Mouse (Mus musculus): Measurements from ENCODE around the gene Chst12. TPM values are rescaled to one million over a fixed set of nuclear protein-coding genes. Genes with fewer than 3 reads are reported as not detected.

The Chst12 gene
- polyA plus RNA-seq, 1 experiment from 2014 or later: 14.0 TPM

DNA sequence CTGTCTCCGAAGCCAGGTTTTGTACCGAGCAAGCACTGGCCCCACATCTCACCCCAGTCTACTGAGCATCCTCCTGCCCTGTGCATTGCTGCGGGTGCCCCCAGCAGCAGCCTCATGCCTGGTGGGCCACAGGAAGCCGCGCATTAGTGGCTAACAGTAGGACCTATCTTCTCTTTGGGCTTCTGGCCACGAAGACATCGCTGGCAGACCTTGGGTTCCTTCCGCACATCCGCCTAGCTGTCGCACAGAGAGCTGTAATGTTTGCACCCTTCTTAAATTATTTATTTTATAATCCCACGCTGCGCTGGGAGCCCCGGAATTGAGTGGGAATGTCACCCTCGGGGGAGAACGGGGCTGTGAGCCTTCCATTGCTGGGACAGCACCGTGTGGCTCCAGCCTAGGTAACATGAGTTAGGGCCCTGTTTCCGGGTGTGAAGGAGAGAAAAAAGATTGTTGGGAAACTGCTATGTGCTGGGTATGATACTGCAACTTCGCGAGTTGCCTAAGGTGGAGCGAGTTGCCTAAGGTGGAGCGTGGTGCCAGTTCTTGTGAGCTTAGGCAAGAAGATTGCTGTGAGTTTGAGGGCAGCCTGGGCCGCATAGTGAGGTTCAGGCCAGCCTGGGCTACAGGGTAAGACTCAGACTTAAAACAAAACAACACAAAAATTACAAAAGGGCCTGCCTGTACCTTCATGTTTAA lies 895 bp downstream of the Chst12 start:
- no peak for DNase-seq (ENCODE audit: extremely low spot score, low spot score)
- peaks cover 80% of the 10 kb centered on the region for H3K4me1 ChIP-seq
- H3K27ac ChIP-seq: peak overlapping the region; percentile 89
- no peaks in the 10 kb centered on the region for H3K9me3 ChIP-seq
- H3K36me3 ChIP-seq (replicated peaks): no peaks in the 10 kb centered on the region
- WGBS: 46% methylated on average over 22 of the region's 22 CpGs
- peak overlapping the region; percentile 71 for H3K4me3 ChIP-seq
- H3K27me3 ChIP-seq (ENCODE audit: poor library complexity, severe bottlenecking): peaks cover 14% of the 10 kb centered on the region

DNA sequence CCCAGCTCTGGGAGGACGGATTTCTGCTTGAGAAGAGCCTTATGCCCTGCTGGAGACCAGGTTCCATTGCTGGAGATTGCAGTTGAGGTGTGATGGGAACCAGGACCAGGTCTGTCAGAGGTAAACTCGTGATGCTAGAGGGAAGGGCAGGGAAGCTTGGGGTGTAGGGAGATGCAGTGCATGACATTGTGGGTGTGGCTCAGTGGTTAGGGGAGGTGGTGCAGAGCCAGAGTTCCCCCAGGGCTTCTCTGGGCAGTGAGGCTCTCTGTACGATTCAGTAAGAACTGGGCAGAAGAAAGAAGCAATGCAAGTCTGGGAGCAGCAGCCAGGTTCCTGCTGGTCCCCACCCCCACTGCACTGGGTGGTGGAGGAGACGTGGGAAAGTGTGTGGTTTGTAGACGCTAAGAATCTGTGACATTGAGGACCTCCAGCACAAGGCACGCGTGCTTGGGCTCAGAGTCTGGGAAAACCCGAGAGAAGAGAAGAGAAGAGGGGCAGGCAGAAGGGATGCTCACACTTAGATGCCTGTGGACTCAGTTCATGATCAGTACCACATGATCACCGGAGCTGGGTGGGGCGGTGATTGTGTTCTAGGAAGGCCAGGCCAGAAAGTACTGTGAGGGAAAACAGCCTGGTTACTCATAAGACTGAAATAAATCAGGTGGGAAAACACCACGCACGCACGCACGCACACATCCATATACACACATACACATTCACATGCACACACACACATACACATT lies 2.3 kb downstream of the Chst12 start:
- Histone ChIP-seq H3K4me3 (no peak overlapping the region), H3K36me3 (replicated peaks) (peaks cover 6% of the 10 kb centered on the region; the same call in 1 of the 2 replicates), H3K9me3 (no peaks in the 10 kb centered on the region), H3K27me3 (ENCODE audit: poor library complexity, severe bottlenecking) (peaks cover 14% of the 10 kb centered on the region), H3K4me1 (peaks cover 72% of the 10 kb centered on the region), H3K27ac (no peak overlapping the region)
- 92% methylated on average over 14 of the region's 14 CpGs for WGBS
- no peak for DNase-seq (ENCODE audit: extremely low spot score, low spot score)

DNA sequence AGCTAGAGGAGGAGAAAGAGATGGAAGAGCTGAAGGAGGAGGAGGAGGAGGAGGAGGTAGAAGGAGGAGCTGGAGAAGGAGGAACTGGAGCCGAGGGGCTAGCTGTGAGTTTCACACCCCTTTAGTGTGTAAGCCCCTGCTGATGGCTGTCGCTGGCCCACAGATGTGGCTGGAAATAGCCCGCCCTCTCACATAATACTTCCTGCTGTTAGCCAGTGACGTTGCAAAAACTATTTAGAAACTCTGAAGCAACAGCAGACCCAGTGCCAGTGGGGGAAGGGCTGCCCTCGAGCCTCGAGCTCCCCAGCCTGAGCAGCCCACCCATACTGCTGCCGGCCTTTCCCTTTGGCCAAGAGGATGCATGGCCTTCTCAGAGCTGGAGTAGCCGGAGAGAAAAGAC lies 3.3 kb downstream of the Chst12 start:
- Histone ChIP-seq H3K4me3 (no peak overlapping the region), H3K27ac (peak overlapping the region; percentile 40; the same call in 1 of the 2 replicates), H3K27me3 (ENCODE audit: poor library complexity, severe bottlenecking) (peaks cover 8% of the 10 kb centered on the region), H3K36me3 (replicated peaks) (peaks cover 6% of the 10 kb centered on the region; the same call in 1 of the 2 replicates), H3K9me3 (no peaks in the 10 kb centered on the region), H3K4me1 (peaks cover 65% of the 10 kb centered on the region)
- 58% methylated on average over 8 of the region's 8 CpGs for WGBS
- no peak for DNase-seq (ENCODE audit: extremely low spot score, low spot score)

DNA sequence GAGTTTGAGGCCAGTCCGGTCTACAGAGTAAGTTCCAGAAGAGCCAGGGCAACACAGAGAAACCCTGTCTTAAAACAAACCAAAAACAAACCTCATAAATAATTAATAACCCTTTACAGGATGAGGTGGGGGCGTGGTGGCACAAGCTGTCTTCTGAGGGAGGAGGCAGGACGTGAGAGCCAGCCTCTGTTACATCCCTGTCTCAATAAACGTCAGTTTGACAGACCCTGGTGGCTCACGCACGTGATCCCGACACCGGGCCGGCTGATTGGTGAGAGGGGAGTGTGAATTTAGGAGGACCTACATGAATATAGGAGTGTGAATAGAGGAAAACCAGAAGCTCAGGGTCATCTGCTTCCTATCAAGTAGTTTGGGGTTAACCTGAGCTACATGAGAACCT lies 3.9 kb downstream of the Chst12 start:
- Histone ChIP-seq H3K27me3 (ENCODE audit: poor library complexity, severe bottlenecking) (peaks cover 5% of the 10 kb centered on the region), H3K27ac (peak overlapping the region; percentile 40; the same call in 1 of the 2 replicates), H3K4me1 (peaks cover 70% of the 10 kb centered on the region), H3K36me3 (replicated peaks) (peaks cover 6% of the 10 kb centered on the region; the same call in 1 of the 2 replicates), H3K4me3 (no peak overlapping the region), H3K9me3 (no peaks in the 10 kb centered on the region)
- no peak for DNase-seq (ENCODE audit: extremely low spot score, low spot score)
- 70% methylated on average over 9 of the region's 9 CpGs for WGBS

DNA sequence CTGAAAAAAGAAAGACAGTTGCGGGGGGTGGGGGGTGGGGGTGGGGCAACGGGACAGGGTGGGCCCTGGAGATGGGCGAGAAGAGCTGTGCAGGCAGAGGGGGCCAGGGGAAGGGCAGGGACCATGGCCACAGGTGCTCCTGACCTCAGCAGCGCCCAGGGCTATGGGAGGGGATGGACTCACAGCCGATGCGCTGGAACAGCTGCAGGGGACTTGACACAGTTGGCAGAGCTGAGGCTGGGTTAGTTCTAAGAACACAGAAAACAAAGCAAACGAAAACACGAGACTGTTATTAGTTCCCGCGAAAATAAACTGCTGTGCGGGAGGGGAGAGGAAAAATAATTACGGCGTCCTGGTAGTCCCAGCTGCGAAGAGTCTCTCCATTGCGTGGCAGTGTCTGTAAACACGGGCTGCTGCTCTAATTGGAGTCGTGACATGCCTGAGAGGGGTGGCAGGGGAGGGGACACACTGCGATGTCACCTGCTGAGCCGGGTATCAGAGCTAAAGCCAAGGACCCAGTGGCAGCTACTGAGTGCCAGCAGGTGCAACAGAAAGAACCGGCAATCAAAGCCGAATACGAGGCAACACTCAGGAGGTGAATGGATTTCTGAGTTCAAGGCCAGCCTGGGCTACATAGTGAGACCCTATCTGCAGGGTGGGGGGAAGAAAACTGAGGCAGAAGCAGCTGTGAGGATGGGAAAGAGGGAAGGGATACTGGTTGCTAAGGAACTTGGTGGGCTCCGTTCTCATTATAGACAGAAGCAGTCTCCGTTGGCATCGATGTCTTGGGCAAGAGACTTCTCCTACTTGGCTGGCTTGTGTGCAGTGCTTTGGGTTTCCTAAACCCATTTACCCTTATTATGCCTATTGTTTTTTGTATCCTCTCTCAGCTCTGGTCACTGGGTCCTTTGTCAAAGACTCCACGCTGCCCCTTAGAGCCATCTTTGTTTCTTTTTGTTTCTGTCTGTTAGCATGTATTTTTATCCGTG lies 5.0 kb downstream of the Chst12 start:
- Histone ChIP-seq H3K9me3 (no peaks in the 10 kb centered on the region), H3K36me3 (replicated peaks) (peaks cover 6% of the 10 kb centered on the region; the same call in 1 of the 2 replicates), H3K27ac (peak overlapping the region; percentile 72), H3K4me1 (peaks cover 70% of the 10 kb centered on the region), H3K27me3 (ENCODE audit: poor library complexity, severe bottlenecking) (no peaks in the 10 kb centered on the region), H3K4me3 (no peak overlapping the region)
- whole genome bisulfite sequencing: 70% methylated on average over 27 of the region's 27 CpGs
- no peak for DNase-seq (ENCODE audit: extremely low spot score, low spot score)

DNA sequence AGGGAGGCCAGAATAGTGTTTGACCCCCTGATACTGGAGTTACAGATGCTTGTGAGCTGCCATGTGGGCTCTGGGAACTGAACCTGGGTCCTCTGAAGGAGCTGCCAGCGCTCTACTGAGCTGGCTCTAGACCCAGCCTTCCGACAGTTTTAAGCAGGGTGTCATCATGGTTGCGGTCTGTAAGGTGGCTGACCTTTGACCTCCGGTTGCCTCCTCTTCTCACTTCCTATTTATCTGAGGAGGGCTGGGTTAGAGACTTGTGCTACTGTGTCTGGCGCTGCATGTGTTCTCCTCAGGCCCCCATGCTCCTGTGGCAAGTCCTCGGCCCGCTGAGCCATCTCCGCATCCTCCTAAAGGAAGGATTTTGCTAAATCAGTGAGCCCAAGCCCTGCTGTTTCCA lies 8.6 kb downstream of the Chst12 start:
- Histone ChIP-seq H3K36me3 (replicated peaks) (peaks cover 6% of the 10 kb centered on the region; the same call in 1 of the 2 replicates), H3K27me3 (ENCODE audit: poor library complexity, severe bottlenecking) (no peaks in the 10 kb centered on the region), H3K27ac (peak overlapping the region; percentile 35; the same call in 1 of the 2 replicates), H3K9me3 (no peaks in the 10 kb centered on the region), H3K4me3 (no peak overlapping the region), H3K4me1 (peaks cover 61% of the 10 kb centered on the region)
- WGBS: 82% methylated on average over 8 of the region's 8 CpGs
- DNase-seq (ENCODE audit: extremely low spot score, low spot score): no peak

DNA sequence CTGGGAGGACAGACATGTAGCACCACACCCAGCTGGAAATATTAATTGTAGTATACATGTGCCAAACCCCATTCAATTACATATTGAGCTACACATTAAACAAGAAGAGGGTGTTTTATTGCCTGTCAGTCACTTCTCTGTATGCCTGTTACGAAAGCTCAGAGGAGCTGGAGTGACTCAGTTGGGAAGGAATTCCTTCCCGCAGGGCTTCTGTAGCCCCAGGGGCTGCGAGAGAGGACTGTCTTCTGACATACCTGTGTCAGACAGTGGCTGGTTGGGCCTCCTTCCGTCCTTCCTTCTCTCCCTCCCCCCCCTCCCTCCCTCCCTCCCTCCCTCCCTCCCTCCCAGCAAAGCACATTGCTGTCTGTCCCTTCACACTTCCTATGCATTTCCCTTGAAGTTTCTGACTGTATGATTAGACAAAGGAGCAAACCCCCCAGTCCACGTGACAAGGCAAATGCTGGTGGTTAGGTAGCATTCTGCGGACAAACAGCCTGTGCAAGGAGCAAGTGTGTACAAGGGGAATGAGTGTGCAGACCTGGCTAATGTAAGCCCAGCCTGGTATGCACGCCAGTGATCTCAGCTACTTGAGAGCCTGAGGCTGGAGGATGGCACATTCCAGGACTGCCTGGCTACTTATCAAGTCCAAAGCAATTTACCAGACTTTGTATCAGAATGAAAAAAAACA lies 9.6 kb downstream of the Chst12 start:
- 64% methylated on average over 7 of the region's 7 CpGs for WGBS
- H3K36me3 ChIP-seq (replicated peaks): peaks cover 8% of the 10 kb centered on the region; the same call in 1 of the 2 replicates
- no peaks in the 10 kb centered on the region for H3K27me3 ChIP-seq (ENCODE audit: poor library complexity, severe bottlenecking)
- H3K4me3 ChIP-seq: no peak overlapping the region; the same call in 1 of the 2 replicates
- H3K9me3 ChIP-seq: no peaks in the 10 kb centered on the region
- no peak for DNase-seq (ENCODE audit: extremely low spot score, low spot score)
- H3K27ac ChIP-seq: peak overlapping the region; percentile 74
- H3K4me1 ChIP-seq: peaks cover 51% of the 10 kb centered on the region

DNA sequence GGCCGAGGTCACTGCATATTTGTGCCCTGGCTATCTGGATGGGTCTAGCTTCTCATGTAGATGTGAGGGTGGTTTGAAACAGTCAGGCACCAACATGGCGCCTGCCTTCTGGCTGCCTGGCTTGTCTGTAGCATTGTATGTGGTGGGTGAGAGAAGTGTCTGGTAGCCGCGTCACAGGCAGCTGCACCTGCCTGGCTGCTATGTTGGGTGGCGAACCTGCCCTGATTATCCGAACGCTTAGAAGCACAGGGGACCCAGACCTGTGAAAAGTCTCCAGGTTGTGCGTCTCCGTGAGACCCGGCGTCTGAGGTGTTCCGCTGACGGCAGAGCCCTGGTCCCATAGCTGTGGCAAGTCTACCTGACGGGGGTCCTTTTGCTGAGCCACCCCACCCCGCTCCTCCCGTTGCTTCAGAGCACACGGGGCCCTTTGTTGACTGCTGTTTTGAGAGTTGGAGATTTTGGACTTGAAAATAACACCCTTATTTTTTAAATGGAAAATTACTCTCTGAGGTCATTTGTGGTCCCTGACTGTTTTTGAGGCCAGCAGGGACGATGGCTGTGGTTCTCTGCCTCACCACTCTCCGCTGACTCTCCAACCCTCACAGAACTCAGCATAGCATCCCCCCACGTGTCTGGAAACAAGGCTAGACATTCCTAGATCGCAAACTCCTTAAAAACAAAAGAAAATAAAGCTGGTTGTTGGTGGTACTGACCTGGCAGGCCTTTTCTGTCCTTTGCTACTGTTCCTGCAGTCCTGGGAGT lies 12.0 kb downstream of the Chst12 start:
- no peak overlapping the region for H3K4me3 ChIP-seq
- H3K27ac ChIP-seq: peak overlapping the region; percentile 67; the same call in 1 of the 2 replicates
- H3K9me3 ChIP-seq: no peaks in the 10 kb centered on the region
- H3K27me3 ChIP-seq (ENCODE audit: poor library complexity, severe bottlenecking): no peaks in the 10 kb centered on the region
- H3K36me3 ChIP-seq (replicated peaks): peaks cover 9% of the 10 kb centered on the region
- DNase-seq (ENCODE audit: extremely low spot score, low spot score): no peak
- 91% methylated on average over 21 of the region's 21 CpGs for WGBS
- peaks cover 44% of the 10 kb centered on the region for H3K4me1 ChIP-seq

DNA sequence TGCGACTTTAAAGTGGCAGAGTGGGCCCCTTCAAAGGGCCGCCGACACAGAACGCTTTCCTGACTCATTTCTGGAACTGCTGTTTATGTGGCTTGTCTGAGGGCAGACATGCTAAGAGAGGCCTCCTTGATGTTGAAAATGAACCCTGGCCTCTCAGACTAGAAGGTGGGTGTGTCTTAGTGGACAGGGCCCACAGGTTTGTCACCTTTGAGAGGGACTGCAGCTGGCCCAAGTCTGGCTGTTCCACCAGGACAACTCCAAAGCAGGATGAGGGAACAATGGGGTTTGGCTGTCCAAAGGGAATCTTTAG lies 12.5 kb downstream of the Chst12 start:
- H3K9me3 ChIP-seq: no peaks in the 10 kb centered on the region
- 95% methylated on average over 4 of the region's 4 CpGs for WGBS
- no peak for DNase-seq (ENCODE audit: extremely low spot score, low spot score)
- no peaks in the 10 kb centered on the region for H3K27me3 ChIP-seq (ENCODE audit: poor library complexity, severe bottlenecking)
- peaks cover 44% of the 10 kb centered on the region for H3K4me1 ChIP-seq
- H3K27ac ChIP-seq: no peak overlapping the region
- peaks cover 12% of the 10 kb centered on the region for H3K36me3 ChIP-seq (replicated peaks)
- no peak overlapping the region for H3K4me3 ChIP-seq

DNA sequence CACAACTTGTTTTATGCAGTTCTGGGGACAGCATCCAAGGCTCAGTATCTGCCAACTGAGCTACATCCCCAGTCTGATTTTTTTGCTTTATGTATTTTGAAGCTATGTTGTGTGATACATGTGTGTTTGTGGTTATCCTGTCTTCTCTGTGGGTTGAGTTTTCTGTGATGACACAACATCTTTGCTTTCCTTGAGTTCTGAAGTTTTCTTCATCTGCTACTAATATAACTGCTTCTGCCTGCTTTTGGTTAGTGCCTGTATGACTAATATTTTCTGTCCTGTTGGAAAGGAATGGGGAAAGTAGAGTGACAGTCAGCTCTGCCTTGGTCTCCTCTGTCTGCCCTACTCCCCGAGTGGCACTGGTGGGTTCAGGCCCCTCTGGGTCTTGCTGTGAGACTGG lies 15.8 kb downstream of the Chst12 start:
- H3K4me1 ChIP-seq: peaks cover 19% of the 10 kb centered on the region
- H3K4me3 ChIP-seq: no peak overlapping the region
- WGBS: 89% methylated on average over 1 of the region's 1 CpGs
- H3K9me3 ChIP-seq: no peaks in the 10 kb centered on the region; the same call in 1 of the 2 replicates
- peaks cover 44% of the 10 kb centered on the region for H3K36me3 ChIP-seq (replicated peaks)
- DNase-seq (ENCODE audit: extremely low spot score, low spot score): no peak
- H3K27me3 ChIP-seq (ENCODE audit: poor library complexity, severe bottlenecking): no peaks in the 10 kb centered on the region
- H3K27ac ChIP-seq: no peak overlapping the region

DNA sequence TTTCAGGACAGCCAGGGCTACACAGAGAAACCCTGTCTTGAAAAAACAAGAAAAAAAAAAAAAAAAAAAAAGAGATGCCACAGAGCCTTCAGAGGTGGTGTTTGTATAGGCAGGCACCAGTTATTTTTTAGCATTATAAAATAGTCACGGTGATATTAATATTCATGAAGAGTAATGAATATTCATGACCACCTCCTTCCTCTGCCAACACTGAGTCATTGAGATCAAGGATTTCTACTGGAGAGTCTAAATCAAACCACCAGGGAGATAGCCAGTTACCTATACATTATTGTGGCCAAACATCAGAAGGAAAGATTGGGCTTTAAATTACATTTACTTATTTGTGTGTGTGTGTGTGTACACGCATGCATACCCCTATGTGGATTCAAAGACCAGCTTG lies 21.4 kb downstream of the Chst12 start:
- Histone ChIP-seq H3K27ac (no peak overlapping the region), H3K4me3 (no peak overlapping the region), H3K9me3 (peaks cover 5% of the 10 kb centered on the region; the same call in 1 of the 2 replicates), H3K27me3 (ENCODE audit: poor library complexity, severe bottlenecking) (no peaks in the 10 kb centered on the region), H3K36me3 (replicated peaks) (peaks cover 65% of the 10 kb centered on the region), H3K4me1 (no peaks in the 10 kb centered on the region)
- WGBS: 95% methylated on average over 2 of the region's 2 CpGs
- no peak for DNase-seq (ENCODE audit: extremely low spot score, low spot score)

Data from forebrain, embryonic 10.5 days (tissue).